Mouse (Mus musculus): ENCODE results near the gene Jam3.

- no peak for TF ChIP-seq CTCF (IDR thresholded peaks at IDR 0.05; ENCODE audit: extremely low read depth, insufficient read depth, low read length)
- TF ChIP-seq POLR2A (IDR thresholded peaks at IDR 0.05; ENCODE audit: extremely low read depth, insufficient read depth, low read length) = no peak
These were observed 65.1 kb downstream of the Jam3 start for GRCm38 (mm10) chr9:27090134-27090533.

Measured in cortical plate, adult 2 months (tissue).